Mouse (Mus musculus) CD4-positive helper T cell, adult 2 months (primary cell): Measurements from ENCODE around the gene Mthfr.
"Not testable (repeated sequence)": the region's sequence is repeated elsewhere in the genome, so short reads cannot be mapped to it uniquely, and the experiment has no call there.

Experiments used
- DNase-seq: peaks from one replicate; pipeline ENCODE4 v3.0.0-alpha.2; 2012; ENCODE audit warnings: low read depth, missing footprints, low spot score

The Mthfr gene

GRCm38 (mm10) chr4:148040029-148040830 is 1.4 kb downstream of the Mthfr start:
- no peak for DNase-seq

- peak; percentile 55 for DNase-seq
These were observed 2.2 kb downstream of the Mthfr start for GRCm38 (mm10) chr4:148040933-148041610.

GRCm38 (mm10) chr4:148041611-148042191 is 2.8 kb downstream of the Mthfr start:
- DNase-seq, result peak; percentile 48

- not testable (repeated sequence) for DNase-seq
These were observed 4.5 kb downstream of the Mthfr start for GRCm38 (mm10) chr4:148043327-148043726.

GRCm38 (mm10) chr4:148044113-148044512 is 5.2 kb downstream of the Mthfr start:
- no peak for DNase-seq

GRCm38 (mm10) chr4:148046450-148047031 is 7.7 kb downstream of the Mthfr start:
- DNase-seq, result no peak

GRCm38 (mm10) chr4:148050396-148050914 is 11.6 kb downstream of the Mthfr start:
- not testable (repeated sequence) for DNase-seq

GRCm38 (mm10) chr4:148051046-148051776 is 12.3 kb downstream of the Mthfr start:
- DNase-seq, result no peak

GRCm38 (mm10) chr4:148051886-148052285 is 13.0 kb downstream of the Mthfr start:
- no peak for DNase-seq

- no peak for DNase-seq
These were observed 14.1 kb downstream of the Mthfr start for GRCm38 (mm10) chr4:148052976-148053375.

GRCm38 (mm10) chr4:148053417-148053920 is 14.6 kb downstream of the Mthfr start:
- no peak for DNase-seq

- no peak for DNase-seq
These were observed 16.3 kb downstream of the Mthfr start for GRCm38 (mm10) chr4:148054961-148055695.

GRCm38 (mm10) chr4:148056246-148056645 is 17.4 kb downstream of the Mthfr start:
- DNase-seq, result no peak

- DNase-seq, result no peak
These were observed 17.9 kb downstream of the Mthfr start for GRCm38 (mm10) chr4:148056801-148057200.

GRCm38 (mm10) chr4:148057661-148058209 is 18.9 kb downstream of the Mthfr start:
- DNase-seq, result no peak

GRCm38 (mm10) chr4:148058218-148058819 is 19.4 kb downstream of the Mthfr start:
- DNase-seq, result no peak

GRCm38 (mm10) chr4:148058993-148059392 is 20.1 kb downstream of the Mthfr start:
- no peak for DNase-seq

- peak; percentile 28 for DNase-seq
These were observed 21.5 kb downstream of the Mthfr start for GRCm38 (mm10) chr4:148060120-148061085.
